Mouse (Mus musculus) myocyte (in vitro differentiated cells): ENCODE measurements around the gene Syngr1.
A peak's percentile ranks its signal among the peaks of the same experiment; 100 is the strongest.

Source experiments
- CEBPB ChIP-seq: IDR thresholded peaks from 2 replicates; pipeline ENCODE4 v1.6.1; 2011; ENCODE audit warnings: mild to moderate bottlenecking, moderate library complexity; ENCODE audit not compliant: poor library complexity, insufficient read depth, severe bottlenecking
- E2F4 ChIP-seq: IDR thresholded peaks from one replicate; pipeline ENCODE4 v1.6.1; 2011; ENCODE audit warnings: mild to moderate bottlenecking, control low read depth, moderate library complexity; ENCODE audit not compliant: insufficient read depth
- MAX ChIP-seq: IDR thresholded peaks from one replicate; pipeline ENCODE4 v1.6.1; 2011; ENCODE audit warnings: low read depth, mild to moderate bottlenecking, control low read depth
- MYOD1 ChIP-seq, 3 experiments: IDR thresholded peaks; one replicate each; pipeline ENCODE4 v1.6.1; 2011; ENCODE audit warnings: control low read depth in 2 of 3, low read depth in 2 of 3, mild to moderate bottlenecking in 2 of 3, moderate library complexity in 1 of 3; ENCODE audit not compliant: insufficient read length in 2 of 3, control insufficient read depth in 1 of 3
- MYOG ChIP-seq, 3 experiments: IDR thresholded peaks; one replicate each; pipeline ENCODE4 v1.6.1; 2011; ENCODE audit warnings: control low read depth in 2 of 3, low read depth in 2 of 3, mild to moderate bottlenecking in 2 of 3; ENCODE audit not compliant: insufficient read length in 2 of 3, control insufficient read depth in 1 of 3, insufficient read depth in 1 of 3
- POLR2A ChIP-seq: IDR thresholded peaks from one replicate; pipeline ENCODE4 v1.6.1; 2011; ENCODE audit warnings: low read depth, mild to moderate bottlenecking, control low read depth, moderate library complexity; ENCODE audit not compliant: insufficient read length
- POLR2AphosphoS2 ChIP-seq: IDR thresholded peaks from one replicate; pipeline ENCODE4 v1.6.1; 2011; ENCODE audit warnings: low read depth, control low read depth; ENCODE audit not compliant: insufficient read length
- REST ChIP-seq: IDR thresholded peaks from one replicate; pipeline ENCODE4 v1.6.1; 2011; ENCODE audit warnings: mild to moderate bottlenecking, control low read depth, moderate library complexity; ENCODE audit not compliant: insufficient read depth, insufficient read length
- SRF ChIP-seq: IDR thresholded peaks from one replicate; pipeline ENCODE4 v1.6.1; 2011; ENCODE audit warnings: low read depth; ENCODE audit not compliant: control insufficient read depth, insufficient read length
- TCF12 ChIP-seq: IDR thresholded peaks from one replicate; pipeline ENCODE4 v1.6.1; 2011; ENCODE audit warnings: mild to moderate bottlenecking, control low read depth; ENCODE audit not compliant: poor library complexity, insufficient read depth, severe bottlenecking
- TCF3 ChIP-seq: IDR thresholded peaks from one replicate; pipeline ENCODE4 v1.6.1; 2011; ENCODE audit warnings: low read depth, control low read depth; ENCODE audit not compliant: insufficient read length
- USF1 ChIP-seq: IDR thresholded peaks from one replicate; pipeline ENCODE4 v1.6.1; 2011; ENCODE audit warnings: low read depth, mild to moderate bottlenecking, control low read depth, moderate library complexity

GRCm38 (mm10) chr15:80102495-80102894 lies 11.4 kb downstream of the Syngr1 start:
- TF ChIP-seq USF1 (no peak), TCF12 (no peak), SRF (no peak), POLR2A (no peak), MYOD1 (IDR thresholded peaks at IDR 0.05; ENCODE audit: control insufficient read depth in 1 of 3, insufficient read length in 2 of 3, low read depth in 2 of 3) (peak in 1 of 3 experiments; percentile 41), CEBPB (no peak), MAX (no peak), MYOG (IDR thresholded peaks at IDR 0.05; ENCODE audit: control insufficient read depth in 1 of 3, insufficient read depth in 1 of 3, insufficient read length in 2 of 3, low read depth in 2 of 3) (no peak), E2F4 (no peak), POLR2AphosphoS2 (no peak), TCF3 (no peak), REST (no peak)
